Mouse (Mus musculus) brain, embryonic 14.5 days (tissue): ENCODE data around the gene Ttll11.

ENCODE experiments used
- CTCF ChIP-seq: fragments of 200-500 bp; IDR thresholded peaks from 2 replicates; pipeline ENCODE4 v1.5.1; 2012; ENCODE audit warnings: inconsistent platforms, mild to moderate bottlenecking, moderate library complexity, borderline replicate concordance; ENCODE audit not compliant: insufficient read depth, insufficient read length; ENCODE audit errors: extremely low read depth
- POLR2A ChIP-seq: fragments of 200-500 bp; IDR thresholded peaks from 2 replicates; pipeline ENCODE4 v1.6.1; 2012; ENCODE audit warnings: mild to moderate bottlenecking, inconsistent platforms, borderline replicate concordance; ENCODE audit not compliant: poor library complexity, insufficient read depth, insufficient read length, severe bottlenecking; ENCODE audit errors: extremely low read depth

DNA sequence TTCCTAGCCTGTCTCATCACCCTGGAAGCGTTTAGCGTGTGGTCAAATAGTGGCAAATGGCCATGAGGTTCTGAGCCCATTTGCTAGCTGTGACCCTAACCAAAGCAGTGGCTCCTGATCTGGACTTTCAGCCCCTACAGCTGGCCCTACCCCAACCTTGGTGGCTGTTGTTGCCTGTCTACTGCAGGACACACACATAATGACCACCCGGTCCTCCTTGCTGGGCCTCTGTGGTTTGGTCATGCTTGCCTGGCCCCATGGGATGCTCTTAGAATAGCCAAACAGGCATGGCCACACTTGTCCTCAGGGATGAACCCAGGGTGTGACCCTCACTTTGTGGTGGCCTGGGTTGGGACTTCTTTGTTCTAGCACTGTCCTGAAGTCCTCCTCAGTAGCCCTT is 80.0 kb downstream of the Ttll11 start:
- TF ChIP-seq POLR2A = no peak
- TF ChIP-seq CTCF = no peak
